Mouse (Mus musculus): Measurements from ENCODE around the gene Irak1.

DNA sequence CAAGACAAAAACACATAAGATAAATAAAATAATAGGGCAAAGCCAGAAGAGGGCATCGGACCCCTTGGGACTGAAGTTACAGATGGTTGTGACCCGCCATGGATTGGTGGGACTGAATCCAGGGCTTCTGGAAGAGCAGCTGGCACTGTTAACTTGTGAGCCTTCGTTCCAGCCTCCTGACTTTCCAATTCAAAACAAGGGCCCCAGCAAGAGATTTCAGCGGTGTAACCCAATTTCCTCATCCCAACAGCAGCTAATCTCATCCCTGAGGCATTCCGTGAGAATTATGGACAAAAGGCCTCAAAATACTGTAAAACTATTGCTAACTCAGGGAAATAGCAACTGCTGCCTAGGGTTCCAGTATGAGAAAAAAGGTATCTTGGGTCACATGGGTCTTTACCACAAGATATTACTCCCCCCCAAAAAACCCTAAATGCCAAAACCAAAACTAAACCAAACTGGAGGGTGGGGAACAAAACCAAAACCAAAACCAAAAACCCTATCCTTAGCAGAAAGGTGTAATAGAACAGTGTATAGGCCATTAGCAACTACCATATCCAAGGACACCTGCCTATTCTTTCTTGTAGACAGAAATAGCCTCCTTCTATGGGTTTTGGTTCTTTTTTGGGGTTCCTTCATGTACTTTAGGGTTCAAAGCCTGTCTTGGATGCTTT, 14.1 kb upstream of the Irak1 start:
- TF ChIP-seq CTCF (IDR thresholded peaks at IDR 0.05; ENCODE audit: control insufficient read depth, insufficient read depth, low read length) (no peak), POLR2A (IDR thresholded peaks at IDR 0.05; ENCODE audit: borderline replicate concordance, control insufficient read depth, low read depth, low read length) (no peak)

Data from bone marrow, adult 2 months (tissue).